Mouse (Mus musculus): ENCODE results near the gene Tmprss9.

DNA sequence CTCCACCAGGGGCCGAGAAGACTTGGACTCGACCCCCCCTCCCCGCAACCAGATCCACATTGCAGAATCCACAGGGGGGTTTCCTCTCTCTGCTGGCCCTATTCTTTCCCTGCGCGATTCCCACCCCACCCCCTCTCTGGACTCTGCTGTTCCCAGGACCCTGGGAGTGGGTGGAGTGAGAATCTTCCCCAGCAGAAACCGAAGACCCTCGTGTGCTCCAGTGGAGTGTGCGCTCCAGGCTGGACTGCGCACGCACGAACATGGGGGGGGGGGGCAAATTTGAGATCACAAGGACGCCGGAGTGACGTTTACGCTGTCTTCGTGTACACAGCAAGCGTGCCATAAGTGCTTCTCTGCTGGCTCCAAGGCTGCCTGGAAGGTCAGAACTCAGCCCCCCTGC lies 64.0 kb downstream of the Tmprss9 start:
- no peak for TF ChIP-seq GATA1 (IDR thresholded peaks at IDR 0.05; ENCODE audit: borderline replicate concordance, low read length)
- no peak for TF ChIP-seq FLI1 (IDR thresholded peaks at IDR 0.05; ENCODE audit: low read length)

Data from megakaryocyte, embryonic 14.5 days (primary cell).